Mouse (Mus musculus) gastrocnemius, postnatal 4 days (tissue): ENCODE results near the gene Slco3a1. TPM values are rescaled to one million over a fixed set of nuclear protein-coding genes. Genes with fewer than 3 reads are reported as not detected.

ENCODE experiments used
- DNase-seq, 2 experiments: peaks; one replicate each; pipeline ENCODE4 v3.0.0; 2021 to 2022; ENCODE audit warnings: low spot score in 2 of 2, mixed read lengths in 2 of 2
- total RNA-seq, 2 experiments: library from RNA; stranded (reverse); gene quantifications; 2 replicates each; pipeline ENCODE4 v1.2.3; 2021

Slco3a1 gene
- total RNA-seq, 2 experiments from 2014 or later, result 30.0 to 30.2 TPM

DNA sequence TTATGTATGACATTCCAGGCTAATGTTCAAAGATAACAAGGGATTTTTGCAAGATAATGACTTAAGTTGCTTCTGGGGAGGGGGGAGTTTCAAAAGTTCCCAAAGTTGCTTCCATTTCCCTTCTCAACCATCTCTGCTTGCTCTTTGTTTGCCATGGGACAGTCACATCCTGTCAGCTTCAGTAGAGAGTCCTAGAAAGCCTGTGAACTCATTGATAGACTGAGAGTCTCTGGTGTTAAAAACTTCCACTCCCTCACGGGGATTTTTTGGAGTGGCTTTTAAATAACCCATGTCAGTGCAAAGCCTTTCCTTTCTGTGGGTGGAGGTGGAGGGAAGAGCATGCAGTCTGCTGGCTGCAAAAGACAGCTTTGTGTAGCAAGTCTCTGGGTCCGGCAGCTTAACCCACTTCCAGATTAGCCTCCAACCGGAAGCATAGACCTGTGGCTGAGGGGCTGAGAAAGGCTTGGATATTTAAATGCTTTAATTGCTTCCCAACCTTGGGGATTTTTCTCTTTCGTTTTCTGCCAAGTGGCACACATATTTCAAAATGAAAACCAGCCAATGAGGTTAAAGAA, 25.3 kb downstream of the Slco3a1 start:
- no peak for DNase-seq

DNA sequence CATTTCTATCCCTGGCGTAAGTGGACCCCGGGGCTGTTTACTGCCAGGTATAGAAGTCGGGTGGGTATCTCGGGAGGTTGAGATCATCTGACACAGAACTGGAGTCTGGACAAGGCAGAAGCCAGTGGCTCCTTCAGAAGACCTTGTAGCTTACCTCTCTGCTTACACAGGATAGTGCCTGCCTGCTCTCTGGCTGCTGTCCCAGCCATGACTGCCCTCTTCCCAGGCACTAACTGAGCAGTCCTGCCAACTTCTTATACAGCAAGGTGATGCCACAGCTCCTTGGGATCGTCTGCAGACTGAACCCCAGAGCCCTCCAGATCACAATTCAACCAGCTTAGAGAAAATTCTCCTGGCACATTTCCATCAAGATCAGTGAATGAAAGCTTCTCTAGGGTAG, 26.4 kb downstream of the Slco3a1 start:
- DNase-seq, result no peak

DNA sequence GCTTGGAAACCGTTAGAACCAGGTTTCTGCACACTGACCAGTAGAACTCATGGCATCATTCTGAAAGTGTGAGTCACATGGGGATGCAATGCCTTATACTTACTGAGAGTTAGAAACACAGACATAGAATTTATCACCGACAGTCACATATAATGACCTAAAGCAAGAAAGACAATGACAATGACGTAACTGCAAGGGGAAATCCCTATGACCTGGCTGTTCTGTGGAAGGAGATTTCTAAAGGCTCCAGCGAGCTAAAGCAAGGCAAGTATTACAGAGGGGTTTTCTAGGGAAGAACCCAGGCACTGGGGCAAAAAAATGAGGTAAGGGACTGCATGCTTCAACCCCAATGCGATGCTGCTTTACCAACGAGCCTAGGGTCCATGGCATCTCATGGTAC, 26.9 kb downstream of the Slco3a1 start:
- DNase-seq, result no peak

DNA sequence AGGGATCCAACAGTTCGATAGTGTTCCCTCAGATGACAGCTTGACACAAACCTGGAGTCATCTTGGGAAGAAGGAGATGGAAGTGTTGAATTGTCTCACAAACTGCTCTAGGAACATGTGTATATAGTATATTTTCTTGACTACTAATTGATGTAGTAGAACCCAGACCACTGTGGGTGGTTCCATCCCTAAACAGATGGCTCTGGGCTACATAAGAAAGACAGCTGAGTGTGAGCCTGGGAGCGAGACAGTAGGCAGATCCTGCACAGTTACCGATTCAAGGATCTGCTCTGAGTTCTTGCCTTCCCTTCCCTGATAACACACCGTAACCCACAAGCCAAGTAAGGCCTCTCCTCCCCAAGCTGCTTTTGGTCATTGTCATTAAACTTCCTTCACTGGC, 28.6 kb downstream of the Slco3a1 start:
- no peak for DNase-seq

DNA sequence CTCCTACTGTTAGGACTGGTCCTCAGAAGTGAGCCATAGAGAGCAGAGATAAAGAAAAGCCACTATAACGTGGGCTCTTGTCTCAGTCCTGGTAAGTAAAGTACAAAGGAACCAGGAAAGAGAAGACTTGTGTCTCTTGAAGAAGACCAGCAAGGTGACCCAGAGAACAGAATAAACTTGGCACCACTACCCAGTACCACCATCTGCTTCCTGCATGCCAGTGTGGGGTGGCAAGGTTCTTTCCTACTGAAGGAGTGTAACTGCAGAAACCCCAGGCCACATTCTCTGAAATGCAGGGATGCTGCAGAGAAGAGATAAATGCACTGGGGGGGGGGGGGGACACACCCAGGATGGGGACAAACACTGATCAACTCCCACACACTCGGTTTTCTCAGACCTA, 29.0 kb downstream of the Slco3a1 start:
- no peak for DNase-seq

DNA sequence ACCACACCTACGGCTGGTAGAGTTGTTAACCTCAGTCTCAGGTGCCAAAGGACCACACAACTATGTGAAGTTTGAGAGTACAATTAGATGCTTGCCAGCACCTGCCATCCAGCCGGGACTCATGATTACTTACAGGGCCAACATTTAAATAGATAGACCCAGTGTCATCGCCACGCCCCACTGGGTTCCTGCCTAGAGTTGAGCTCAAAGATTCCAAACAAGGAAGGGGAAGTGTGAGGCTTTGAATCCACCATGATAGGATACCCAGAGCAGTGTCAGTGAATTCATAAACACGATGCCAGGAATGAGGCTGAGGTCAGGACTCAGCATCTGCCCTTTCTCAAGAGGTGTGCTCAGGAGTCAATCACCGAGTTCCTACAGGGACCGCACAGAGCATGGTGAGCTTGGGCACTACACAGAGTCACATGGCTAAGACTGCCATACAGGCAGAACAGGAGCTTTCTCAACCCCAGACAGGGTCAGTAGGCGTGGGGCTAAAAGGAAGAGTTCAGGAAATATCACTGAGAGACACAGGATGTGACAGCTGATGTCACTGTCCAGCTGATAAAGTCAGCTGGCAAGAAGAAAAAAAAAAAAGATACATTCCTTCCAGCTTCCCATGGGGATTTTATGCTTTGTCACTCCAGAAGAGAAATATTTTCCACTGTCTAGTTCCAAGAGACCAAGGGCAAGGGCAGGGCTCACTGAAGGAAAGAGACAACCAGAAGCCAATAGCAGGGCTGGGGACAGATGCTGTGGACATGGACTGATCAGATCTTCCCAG, 30.2 kb downstream of the Slco3a1 start:
- no peak for DNase-seq

DNA sequence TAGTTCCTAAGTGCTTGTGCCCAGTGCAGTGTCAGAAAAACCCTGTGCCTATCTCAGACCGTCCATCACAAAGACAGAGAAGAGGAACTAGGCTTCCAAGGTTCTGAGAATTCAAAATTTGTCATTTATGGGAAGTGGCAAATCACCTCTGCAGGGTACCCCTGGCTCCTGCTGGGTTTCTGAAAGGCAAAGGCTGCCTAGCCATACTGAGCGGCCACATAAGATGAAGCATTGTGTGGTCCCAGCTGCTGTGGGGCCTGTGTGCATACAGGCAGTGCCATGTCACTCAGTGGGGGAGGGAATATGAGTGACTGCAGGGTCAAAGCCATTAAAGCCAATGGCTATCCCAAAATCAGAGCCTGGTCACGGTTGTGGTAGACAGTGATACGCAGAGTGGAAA, 31.5 kb downstream of the Slco3a1 start:
- DNase-seq, result no peak

DNA sequence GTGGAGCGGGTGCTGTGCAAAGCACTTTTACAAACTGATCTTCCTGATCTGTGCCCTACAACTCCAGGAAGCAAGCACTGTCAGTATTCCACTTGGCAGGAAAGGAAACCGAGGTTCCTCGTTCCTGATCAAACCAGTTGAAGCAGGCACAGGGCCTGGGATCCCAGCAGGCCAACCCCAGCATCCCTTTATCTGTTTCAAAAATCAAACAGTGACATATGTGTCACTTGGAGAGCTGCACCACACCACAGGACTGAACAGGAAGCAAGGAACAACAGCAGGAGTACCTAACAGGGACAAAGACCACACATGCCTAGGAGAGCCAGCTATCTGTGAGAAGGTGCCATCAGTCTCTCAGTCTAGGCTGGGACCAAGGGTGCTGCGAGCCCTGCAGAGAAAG, 32.3 kb downstream of the Slco3a1 start:
- no peak for DNase-seq

DNA sequence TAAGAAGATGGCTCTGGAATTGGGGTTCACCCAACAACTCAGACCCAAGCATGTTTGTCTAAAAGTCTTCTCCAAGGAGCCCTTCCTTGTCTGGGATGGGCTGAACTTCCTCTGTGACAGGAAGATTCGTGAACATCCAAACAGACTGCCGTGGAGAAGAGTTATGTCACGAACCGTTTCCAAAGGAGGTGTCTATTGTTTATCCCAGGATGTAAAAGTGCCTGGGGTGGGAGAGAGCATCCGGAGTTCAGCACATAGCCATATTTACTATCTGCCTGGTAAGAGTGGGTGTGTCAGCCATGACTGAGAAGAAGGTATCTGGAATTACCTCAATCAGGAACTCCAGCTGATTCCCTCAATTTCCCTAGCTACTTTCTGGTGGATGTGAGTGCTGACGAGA, 35.2 kb downstream of the Slco3a1 start:
- no peak for DNase-seq

DNA sequence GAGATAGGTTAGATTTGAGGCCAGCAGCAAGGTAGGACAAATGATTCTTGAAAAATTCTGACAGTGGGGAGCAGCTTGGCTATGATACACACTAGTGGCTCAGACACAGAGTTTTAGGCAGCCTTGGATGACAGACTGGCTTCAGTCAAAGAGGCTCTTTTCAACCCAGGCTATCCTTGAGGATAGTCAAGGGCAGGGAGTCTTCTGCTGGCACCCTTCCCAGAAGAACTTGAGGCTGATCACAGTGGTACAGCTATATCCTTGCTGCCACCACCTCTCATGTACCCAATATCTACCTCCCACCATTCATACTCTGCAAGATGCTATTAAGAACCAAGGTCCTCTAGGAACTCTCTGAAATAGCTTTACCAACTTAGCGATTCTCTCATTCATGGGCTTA, 35.8 kb downstream of the Slco3a1 start:
- DNase-seq, result no peak

DNA sequence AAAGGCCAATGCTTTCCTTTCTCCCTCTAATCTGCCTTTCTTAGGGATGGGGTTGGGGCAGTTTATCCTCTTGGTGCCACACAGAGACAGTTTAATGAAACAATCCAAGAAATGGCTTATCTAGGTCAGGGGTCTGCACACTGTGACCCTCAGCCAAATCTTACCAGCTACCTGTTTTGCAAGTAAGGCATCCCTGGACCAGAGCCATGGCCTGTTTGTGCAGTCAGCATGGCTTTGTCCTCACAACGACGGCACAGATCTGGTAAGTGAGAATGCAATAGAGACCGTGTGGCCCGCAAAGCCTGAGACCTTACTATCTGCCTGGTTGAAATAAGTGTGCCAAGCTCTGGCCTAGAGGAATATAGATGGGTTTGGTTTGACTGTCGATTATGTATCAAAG, 36.3 kb downstream of the Slco3a1 start:
- no peak for DNase-seq

DNA sequence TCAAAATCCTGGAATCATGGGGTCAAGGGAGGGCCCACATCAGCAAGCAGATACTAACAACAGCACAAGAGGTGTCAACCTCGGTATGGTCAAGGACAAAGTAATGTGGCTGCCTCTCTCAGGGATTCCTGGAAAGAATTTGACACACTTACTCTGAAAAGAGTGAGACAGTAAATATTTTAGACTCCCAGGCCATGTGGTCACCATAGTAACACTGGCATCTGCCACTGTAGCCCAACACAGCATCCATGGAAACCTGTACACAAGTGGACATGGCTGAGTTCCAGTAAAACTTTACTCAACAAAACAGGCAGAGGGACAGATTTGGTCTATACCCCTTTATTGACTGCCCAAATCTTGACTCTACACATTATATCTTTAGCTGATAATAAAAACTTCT, 43.9 kb downstream of the Slco3a1 start:
- no peak for DNase-seq

DNA sequence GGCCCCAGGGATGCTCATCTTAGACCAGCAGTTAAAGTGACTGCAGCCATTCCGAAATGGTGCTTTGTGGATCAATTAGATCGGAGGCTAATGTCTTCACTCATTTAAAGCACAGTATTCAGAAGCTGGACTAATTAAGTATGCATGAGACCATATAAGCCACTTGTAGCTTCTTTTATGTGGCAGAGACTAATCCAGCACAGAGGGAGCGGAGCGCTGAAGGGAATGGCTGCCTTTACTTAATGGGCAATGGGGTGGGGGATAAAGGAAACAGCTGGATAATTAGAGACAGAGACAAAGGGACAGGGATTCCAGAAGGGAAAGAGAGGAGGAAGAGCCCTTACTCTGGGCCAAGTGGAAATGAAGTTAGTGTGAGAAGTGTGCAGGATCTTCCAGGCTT, 46.4 kb downstream of the Slco3a1 start:
- DNase-seq, result no peak

DNA sequence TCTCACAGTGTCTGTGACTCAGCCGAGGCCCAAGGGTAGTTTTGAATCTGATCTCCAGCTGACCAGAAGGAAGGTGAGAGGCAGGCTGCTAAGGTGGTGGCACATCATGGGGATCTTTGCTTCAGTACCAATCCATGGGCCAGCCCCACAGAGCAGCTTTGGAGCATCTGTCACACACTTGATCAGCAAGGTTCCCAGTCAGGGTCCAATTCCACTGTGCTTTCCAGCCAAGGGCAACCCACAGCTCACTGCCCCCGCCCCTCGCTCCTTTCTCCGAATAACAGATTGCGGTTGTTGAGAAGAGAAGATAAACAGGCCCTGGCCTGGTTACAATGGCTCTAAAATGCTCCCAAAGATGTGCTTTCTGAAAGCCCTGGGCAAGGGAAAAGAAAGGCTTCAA, 47.7 kb downstream of the Slco3a1 start:
- DNase-seq, result no peak

DNA sequence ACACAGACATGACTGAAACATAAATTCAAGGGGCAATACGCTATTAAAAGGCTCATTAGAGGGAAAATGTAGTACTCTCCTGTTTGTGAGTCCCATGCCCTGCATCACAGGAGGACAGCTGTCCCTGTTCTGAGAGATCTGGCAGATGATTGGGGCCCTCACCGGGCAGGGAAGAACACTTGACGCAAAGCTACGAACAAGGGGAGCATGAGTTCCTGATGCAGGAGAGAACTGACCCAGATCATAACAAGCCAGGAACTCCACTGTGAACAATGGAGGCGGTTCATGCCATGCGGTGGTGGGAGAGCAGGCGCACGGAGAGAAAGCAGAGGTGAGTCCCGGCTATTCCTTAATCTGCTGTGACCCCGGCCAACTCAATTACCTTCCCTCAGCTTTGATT, 48.9 kb downstream of the Slco3a1 start:
- DNase-seq, result no peak

DNA sequence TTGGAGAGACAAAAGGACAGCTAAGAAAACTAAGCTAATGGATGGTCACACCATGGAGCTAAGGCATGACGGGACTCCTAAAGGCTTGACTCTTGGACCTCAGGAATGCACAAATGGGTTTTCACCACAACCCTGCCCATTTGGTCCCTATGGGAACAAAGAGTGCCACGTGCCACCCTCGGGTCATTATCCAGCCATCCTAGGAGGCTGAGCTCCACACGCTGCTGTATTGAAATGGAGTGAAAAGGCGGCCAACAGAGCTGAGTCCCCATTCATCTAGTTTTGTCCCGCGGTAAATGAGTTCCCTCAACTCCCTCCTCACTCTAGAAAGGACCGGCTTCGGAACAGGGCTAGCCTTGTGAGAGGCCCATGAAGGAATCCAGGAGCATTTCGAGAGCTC, 53.4 kb downstream of the Slco3a1 start:
- no peak for DNase-seq

DNA sequence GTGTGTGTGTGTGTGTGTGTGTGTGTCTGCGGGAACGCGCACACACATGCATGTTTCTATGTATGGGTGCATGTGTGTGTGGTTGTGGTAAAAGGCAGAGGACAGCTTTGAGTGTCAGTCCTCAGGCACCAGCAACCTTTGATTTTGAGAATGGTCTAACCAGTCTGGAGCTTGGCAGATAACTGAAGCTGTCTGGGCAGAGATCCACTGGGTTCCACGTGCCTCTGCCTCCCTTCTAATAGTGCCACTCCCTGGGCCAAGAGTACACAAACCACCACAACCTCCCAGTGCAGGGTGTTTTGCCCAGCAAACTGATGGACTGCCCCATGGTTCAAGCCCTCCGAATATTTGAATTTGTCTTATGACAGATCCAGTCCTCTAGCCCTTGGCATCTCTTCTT, 55.1 kb downstream of the Slco3a1 start:
- DNase-seq, result no peak

DNA sequence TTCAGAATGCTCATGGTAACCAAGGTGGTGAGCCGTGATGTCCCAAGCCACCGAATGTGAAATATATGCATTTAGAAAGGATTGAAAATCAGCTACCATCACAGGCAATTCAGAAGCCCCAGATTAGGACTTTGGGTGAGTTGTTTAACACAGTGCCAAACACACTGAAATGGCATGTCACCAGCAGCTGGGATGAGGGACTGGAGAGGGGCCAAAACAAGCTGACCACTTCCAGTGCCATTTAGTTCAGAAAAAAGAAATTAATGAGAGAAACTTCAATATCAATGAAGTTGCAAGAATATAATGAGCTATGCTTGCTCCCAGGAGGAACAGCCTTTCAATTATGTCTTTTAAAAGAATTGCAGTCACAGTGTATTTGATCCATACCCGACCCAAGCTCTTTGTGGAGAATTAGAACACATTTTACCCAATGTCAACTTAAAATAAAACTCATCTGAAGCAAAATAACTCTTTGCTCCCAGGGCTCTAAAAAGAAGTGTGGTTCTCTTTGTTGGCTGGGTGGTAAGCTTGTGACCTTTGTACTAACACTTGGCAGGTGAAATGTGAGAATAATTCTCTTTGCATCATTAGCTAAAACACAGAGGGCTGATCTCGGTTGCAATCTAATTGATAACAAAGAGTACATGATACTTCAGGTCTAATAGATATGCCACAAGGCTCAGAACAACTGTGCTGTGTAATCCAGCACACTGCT, 56.2 kb downstream of the Slco3a1 start:
- DNase-seq, result no peak

DNA sequence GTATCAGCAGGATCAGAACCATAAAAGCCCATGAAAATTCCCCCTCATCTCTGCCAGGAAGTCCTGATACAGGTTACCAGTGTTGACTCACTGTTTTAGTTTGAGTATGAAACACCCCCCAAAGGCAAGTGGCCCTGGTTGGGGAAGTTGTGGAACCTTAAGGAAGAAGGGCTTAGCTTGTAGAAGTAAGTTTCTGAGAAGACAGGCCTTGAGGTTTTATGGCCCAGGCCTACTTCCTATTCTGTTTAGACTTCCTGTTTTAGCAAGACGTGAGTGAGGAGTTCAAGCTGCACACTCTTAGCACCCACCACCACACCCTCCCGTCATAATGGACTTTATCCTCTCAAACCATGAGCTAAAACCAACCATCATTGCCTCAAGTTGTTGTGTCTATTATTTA, 57.4 kb downstream of the Slco3a1 start:
- no peak for DNase-seq

DNA sequence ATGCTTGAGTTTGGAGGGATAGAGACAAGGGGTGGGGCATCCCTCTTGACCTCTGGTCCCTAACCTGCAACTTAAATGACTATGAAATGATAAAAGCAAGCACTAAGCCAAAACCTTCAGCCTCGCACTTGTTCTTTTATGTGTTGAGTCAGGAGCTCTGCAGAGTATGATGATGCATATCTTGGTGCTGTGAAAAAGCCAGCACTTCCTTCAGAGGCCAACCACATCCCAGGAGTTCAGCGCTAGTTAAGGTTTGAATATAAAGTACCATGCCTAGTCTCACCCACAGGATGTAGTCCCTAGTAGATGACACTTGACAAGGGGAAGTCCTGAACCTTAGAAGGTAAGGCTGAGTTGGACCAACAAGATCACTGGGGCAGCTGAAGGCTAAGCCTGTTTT, 59.1 kb downstream of the Slco3a1 start:
- DNase-seq, result no peak

DNA sequence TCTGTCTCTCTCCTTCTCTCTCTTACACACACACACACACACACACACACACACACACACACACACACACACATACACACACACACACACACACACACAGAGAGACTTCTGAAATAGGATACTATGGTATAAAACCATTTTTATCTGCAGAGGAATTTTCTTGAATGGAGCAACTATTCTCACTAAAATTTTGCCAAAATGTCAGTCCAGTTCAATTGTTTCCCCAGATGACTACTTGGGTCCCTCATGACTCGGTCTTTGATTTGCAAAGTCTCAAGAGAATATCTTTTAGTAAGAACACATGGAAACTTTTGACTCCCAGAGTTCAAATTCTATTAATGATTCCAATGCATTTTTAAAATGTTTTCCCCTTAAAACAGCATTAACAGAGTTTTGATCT, 60.8 kb downstream of the Slco3a1 start:
- DNase-seq, result no peak

DNA sequence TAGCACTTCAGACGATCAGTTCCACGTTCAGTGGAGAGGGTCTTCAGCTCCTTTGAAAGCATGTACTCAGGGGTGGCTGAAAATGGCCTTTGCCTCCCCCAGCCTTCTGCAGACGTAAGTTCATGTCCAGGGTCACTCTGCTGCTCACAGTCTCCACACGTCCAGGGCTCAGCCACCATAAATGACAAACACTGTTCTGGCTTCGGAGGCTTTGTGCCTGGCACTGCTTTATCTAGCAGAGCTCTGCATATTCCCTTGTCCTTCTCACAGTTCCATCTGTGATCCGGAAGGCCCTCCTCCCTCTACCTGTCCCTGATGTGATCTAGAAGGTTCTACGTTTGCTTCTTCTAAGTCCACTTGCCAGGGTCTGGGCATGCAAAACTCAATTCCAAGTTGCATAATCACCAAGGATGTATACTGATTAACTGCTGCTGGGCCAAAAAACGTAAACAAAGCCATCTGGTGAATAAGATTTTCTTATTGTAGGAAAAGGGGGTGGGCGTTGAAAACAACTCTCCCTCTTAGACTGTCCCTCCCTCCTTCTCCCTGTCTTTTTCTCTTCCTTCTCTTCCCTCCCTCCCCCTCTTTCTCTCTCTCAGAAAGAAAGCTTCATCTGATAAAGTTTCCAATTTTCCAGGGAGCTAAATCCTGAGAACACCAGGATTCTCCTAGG, 62.8 kb downstream of the Slco3a1 start:
- DNase-seq, result no peak
